Mouse (Mus musculus): ENCODE data around the gene Tgfbr3. TPM values are rescaled to one million over a fixed set of nuclear protein-coding genes. Genes with fewer than 3 reads are reported as not detected.

The Tgfbr3 gene
- polyA plus RNA-seq, 1 experiment: 40.0 TPM

- Histone ChIP-seq H3K4me3 (ENCODE audit: insufficient read depth, low read length) (no peak overlapping the region), H3K27ac (ENCODE audit: insufficient read depth, low read length) (no peak overlapping the region), H3K4me1 (ENCODE audit: control insufficient read depth, insufficient read depth, low read length) (peaks cover 5% of the 10 kb centered on the region; the same call in 1 of the 2 replicates)
- TF ChIP-seq POLR2A (IDR thresholded peaks at IDR 0.05; ENCODE audit: low read depth, low read length) (no peak), CTCF (IDR thresholded peaks at IDR 0.05; ENCODE audit: borderline replicate concordance, insufficient read depth, low read length) (no peak)
Observed at GRCm38 (mm10) chr5:107129304-107129703, 160.1 kb downstream of the Tgfbr3 start.

- H3K27ac ChIP-seq (ENCODE audit: insufficient read depth, low read length): no peak overlapping the region
- peaks cover 12% of the 10 kb centered on the region; the same call in 1 of the 2 replicates for H3K4me1 ChIP-seq (ENCODE audit: control insufficient read depth, insufficient read depth, low read length)
- TF ChIP-seq CTCF (IDR thresholded peaks at IDR 0.05; ENCODE audit: borderline replicate concordance, insufficient read depth, low read length) (no peak), POLR2A (IDR thresholded peaks at IDR 0.05; ENCODE audit: low read depth, low read length) (no peak)
- no peak overlapping the region for H3K4me3 ChIP-seq (ENCODE audit: insufficient read depth, low read length)
Observed at GRCm38 (mm10) chr5:107126561-107126960, 162.9 kb downstream of the Tgfbr3 start.

GRCm38 (mm10) chr5:107125131-107125530 lies 164.3 kb downstream of the Tgfbr3 start:
- H3K27ac ChIP-seq (ENCODE audit: insufficient read depth, low read length): peak overlapping the region; percentile 83
- TF ChIP-seq POLR2A (IDR thresholded peaks at IDR 0.05; ENCODE audit: low read depth, low read length) (no peak), CTCF (IDR thresholded peaks at IDR 0.05; ENCODE audit: borderline replicate concordance, insufficient read depth, low read length) (no peak)
- peaks cover 15% of the 10 kb centered on the region; the same call in 1 of the 2 replicates for H3K4me1 ChIP-seq (ENCODE audit: control insufficient read depth, insufficient read depth, low read length)
- no peak overlapping the region for H3K4me3 ChIP-seq (ENCODE audit: insufficient read depth, low read length)

GRCm38 (mm10) chr5:107124531-107124930 lies 164.9 kb downstream of the Tgfbr3 start:
- Histone ChIP-seq H3K4me3 (ENCODE audit: insufficient read depth, low read length) (no peak overlapping the region), H3K27ac (ENCODE audit: insufficient read depth, low read length) (peak overlapping the region; percentile 88), H3K4me1 (ENCODE audit: control insufficient read depth, insufficient read depth, low read length) (peaks cover 15% of the 10 kb centered on the region; the same call in 1 of the 2 replicates)
- TF ChIP-seq POLR2A (IDR thresholded peaks at IDR 0.05; ENCODE audit: low read depth, low read length) (no peak), CTCF (IDR thresholded peaks at IDR 0.05; ENCODE audit: borderline replicate concordance, insufficient read depth, low read length) (no peak)

- no peak overlapping the region for H3K4me3 ChIP-seq (ENCODE audit: insufficient read depth, low read length)
- peaks cover 15% of the 10 kb centered on the region; the same call in 1 of the 2 replicates for H3K4me1 ChIP-seq (ENCODE audit: control insufficient read depth, insufficient read depth, low read length)
- no peak overlapping the region for H3K27ac ChIP-seq (ENCODE audit: insufficient read depth, low read length)
- TF ChIP-seq CTCF (IDR thresholded peaks at IDR 0.05; ENCODE audit: borderline replicate concordance, insufficient read depth, low read length): no peak
- TF ChIP-seq POLR2A (IDR thresholded peaks at IDR 0.05; ENCODE audit: low read depth, low read length): no peak
Observed at GRCm38 (mm10) chr5:107122622-107123021, 166.8 kb downstream of the Tgfbr3 start.

- H3K27ac ChIP-seq (ENCODE audit: insufficient read depth, low read length): peak overlapping the region; percentile 48; the same call in 1 of the 2 replicates
- H3K4me3 ChIP-seq (ENCODE audit: insufficient read depth, low read length): no peak overlapping the region
- TF ChIP-seq POLR2A (IDR thresholded peaks at IDR 0.05; ENCODE audit: low read depth, low read length) (no peak), CTCF (IDR thresholded peaks at IDR 0.05; ENCODE audit: borderline replicate concordance, insufficient read depth, low read length) (no peak)
- peaks cover 15% of the 10 kb centered on the region; the same call in 1 of the 2 replicates for H3K4me1 ChIP-seq (ENCODE audit: control insufficient read depth, insufficient read depth, low read length)
Observed at GRCm38 (mm10) chr5:107121086-107121485, 168.3 kb downstream of the Tgfbr3 start.

GRCm38 (mm10) chr5:107120624-107121023 lies 168.8 kb downstream of the Tgfbr3 start:
- Histone ChIP-seq H3K27ac (ENCODE audit: insufficient read depth, low read length) (peak overlapping the region; percentile 48; the same call in 1 of the 2 replicates), H3K4me3 (ENCODE audit: insufficient read depth, low read length) (no peak overlapping the region), H3K4me1 (ENCODE audit: control insufficient read depth, insufficient read depth, low read length) (peaks cover 15% of the 10 kb centered on the region; the same call in 1 of the 2 replicates)
- no peak for TF ChIP-seq CTCF (IDR thresholded peaks at IDR 0.05; ENCODE audit: borderline replicate concordance, insufficient read depth, low read length)
- no peak for TF ChIP-seq POLR2A (IDR thresholded peaks at IDR 0.05; ENCODE audit: low read depth, low read length)

- TF ChIP-seq POLR2A (IDR thresholded peaks at IDR 0.05; ENCODE audit: low read depth, low read length) (no peak), CTCF (IDR thresholded peaks at IDR 0.05; ENCODE audit: borderline replicate concordance, insufficient read depth, low read length) (no peak)
- peaks cover 10% of the 10 kb centered on the region; the same call in 1 of the 2 replicates for H3K4me1 ChIP-seq (ENCODE audit: control insufficient read depth, insufficient read depth, low read length)
- no peak overlapping the region for H3K4me3 ChIP-seq (ENCODE audit: insufficient read depth, low read length)
- H3K27ac ChIP-seq (ENCODE audit: insufficient read depth, low read length): peak overlapping the region; percentile 60
Observed at GRCm38 (mm10) chr5:107119896-107120295, 169.5 kb downstream of the Tgfbr3 start.

- H3K27ac ChIP-seq (ENCODE audit: insufficient read depth, low read length): peak overlapping the region; percentile 92
- TF ChIP-seq CTCF (IDR thresholded peaks at IDR 0.05; ENCODE audit: borderline replicate concordance, insufficient read depth, low read length): no peak
- no peak for TF ChIP-seq POLR2A (IDR thresholded peaks at IDR 0.05; ENCODE audit: low read depth, low read length)
- H3K4me3 ChIP-seq (ENCODE audit: insufficient read depth, low read length): no peak overlapping the region
- peaks cover 5% of the 10 kb centered on the region for H3K4me1 ChIP-seq (ENCODE audit: control insufficient read depth, insufficient read depth, low read length)
Observed at GRCm38 (mm10) chr5:107116821-107117220, 172.6 kb downstream of the Tgfbr3 start.

GRCm38 (mm10) chr5:107112656-107113275 lies 176.7 kb downstream of the Tgfbr3 start:
- TF ChIP-seq CTCF (IDR thresholded peaks at IDR 0.05; ENCODE audit: borderline replicate concordance, insufficient read depth, low read length) (no peak), POLR2A (IDR thresholded peaks at IDR 0.05; ENCODE audit: low read depth, low read length) (no peak)
- no peak overlapping the region for H3K4me3 ChIP-seq (ENCODE audit: insufficient read depth, low read length)
- H3K4me1 ChIP-seq (ENCODE audit: control insufficient read depth, insufficient read depth, low read length): peaks cover 13% of the 10 kb centered on the region
- H3K27ac ChIP-seq (ENCODE audit: insufficient read depth, low read length): no peak overlapping the region

Measured in embryonic fibroblast, embryonic 13.5 days (primary cell).